Mouse (Mus musculus): ENCODE data around the gene Paqr5. TPM values are rescaled to one million over a fixed set of nuclear protein-coding genes. Genes with fewer than 3 reads are reported as not detected.

The Paqr5 gene
- 0.48 and 1.0 TPM in 2 replicates for polyA plus RNA-seq (2016; fragmentation: Nextera tagmentation; extraction: Ambion mirVana)

GRCm38 (mm10) chr9:62026600-62026999, at the start of gene Paqr5:
Paqr5 (minus strand) TSS chr9:62026856.
- Histone ChIP-seq H3K4me1 (peaks cover 8% of the 10 kb centered on the region), H3K27me3 (peaks cover 67% of the 10 kb centered on the region), H3K9me3 (no peaks in the 10 kb centered on the region), H3K4me2 (replicated peaks) (peak within 1 kb of the TSS; percentile 67), H3K9ac (replicated peaks) (peak within 1 kb of the TSS; percentile 31; the same call in 1 of the 2 replicates), H3K4me3 (peak within 1 kb of the TSS; percentile 38), H3K36me3 (no peaks in the 10 kb centered on the region), H3K27ac (replicated peaks) (no peak within 1 kb of the TSS)
- WGBS: under 1% methylated on average over 32 of the region's 32 CpGs
- no peak; the same call in 1 of the 2 replicates for ATAC-seq (ENCODE audit: low FRiP score, low read depth)

GRCm38 (mm10) chr9:62062234-62062633, 35.6 kb upstream of the Paqr5 start:
- Histone ChIP-seq H3K9ac (replicated peaks) (no peak overlapping the region), H3K9me3 (no peaks in the 10 kb centered on the region), H3K36me3 (peaks cover 4% of the 10 kb centered on the region; the same call in 1 of the 2 replicates), H3K4me1 (no peaks in the 10 kb centered on the region), H3K27me3 (no peaks in the 10 kb centered on the region), H3K4me2 (replicated peaks) (no peak overlapping the region), H3K27ac (replicated peaks) (no peak overlapping the region), H3K4me3 (no peak overlapping the region)
- ATAC-seq (ENCODE audit: low FRiP score, low read depth): no peak
- WGBS: 93% methylated on average over 3 of the region's 3 CpGs

- WGBS: 96% methylated on average over 2 of the region's 2 CpGs
Observed at GRCm38 (mm10) chr9:62060431-62060830, 33.8 kb upstream of the Paqr5 start.

GRCm38 (mm10) chr9:62059941-62060340, 33.3 kb upstream of the Paqr5 start:
- Histone ChIP-seq H3K4me2 (replicated peaks) (no peak overlapping the region), H3K4me3 (no peak overlapping the region), H3K36me3 (peaks cover 4% of the 10 kb centered on the region; the same call in 1 of the 2 replicates), H3K4me1 (no peaks in the 10 kb centered on the region), H3K9me3 (no peaks in the 10 kb centered on the region), H3K27me3 (no peaks in the 10 kb centered on the region), H3K27ac (replicated peaks) (no peak overlapping the region), H3K9ac (replicated peaks) (no peak overlapping the region)
- 95% methylated on average over 11 of the region's 11 CpGs for WGBS
- no peak for ATAC-seq (ENCODE audit: low FRiP score, low read depth)

More at GRCm38 (mm10) chr9:62060431-62060830, 33.8 kb upstream of the Paqr5 start:
- ATAC-seq (ENCODE audit: low FRiP score, low read depth): no peak
- peaks cover 4% of the 10 kb centered on the region; the same call in 1 of the 2 replicates for H3K36me3 ChIP-seq
- H3K4me3 ChIP-seq: no peak overlapping the region
- H3K9ac ChIP-seq (replicated peaks): no peak overlapping the region
- H3K27ac ChIP-seq (replicated peaks): no peak overlapping the region
- no peaks in the 10 kb centered on the region for H3K27me3 ChIP-seq
- no peak overlapping the region for H3K4me2 ChIP-seq (replicated peaks)
- no peaks in the 10 kb centered on the region for H3K9me3 ChIP-seq
- H3K4me1 ChIP-seq: no peaks in the 10 kb centered on the region

- H3K4me1 ChIP-seq: no peaks in the 10 kb centered on the region
- H3K4me3 ChIP-seq: no peak overlapping the region
- H3K9me3 ChIP-seq: no peaks in the 10 kb centered on the region
- H3K27me3 ChIP-seq: no peaks in the 10 kb centered on the region
- H3K9ac ChIP-seq (replicated peaks): no peak overlapping the region
- no peak overlapping the region for H3K4me2 ChIP-seq (replicated peaks)
- H3K27ac ChIP-seq (replicated peaks): no peak overlapping the region
- no peak for ATAC-seq (ENCODE audit: low FRiP score, low read depth)
- 82% methylated on average over 7 of the region's 7 CpGs for WGBS
- peaks cover 4% of the 10 kb centered on the region; the same call in 1 of the 2 replicates for H3K36me3 ChIP-seq
Observed at GRCm38 (mm10) chr9:62057881-62058506, 31.3 kb upstream of the Paqr5 start.

- Histone ChIP-seq H3K4me1 (no peaks in the 10 kb centered on the region), H3K4me2 (replicated peaks) (no peak overlapping the region), H3K9ac (replicated peaks) (no peak overlapping the region), H3K27ac (replicated peaks) (no peak overlapping the region), H3K36me3 (peaks cover 4% of the 10 kb centered on the region; the same call in 1 of the 2 replicates), H3K9me3 (no peaks in the 10 kb centered on the region), H3K27me3 (no peaks in the 10 kb centered on the region), H3K4me3 (no peak overlapping the region)
- no peak for ATAC-seq (ENCODE audit: low FRiP score, low read depth)
- WGBS: 89% methylated on average over 2 of the region's 2 CpGs
Observed at GRCm38 (mm10) chr9:62056206-62056605, 29.6 kb upstream of the Paqr5 start.

- no peak overlapping the region for H3K9ac ChIP-seq (replicated peaks)
- no peaks in the 10 kb centered on the region for H3K9me3 ChIP-seq
- peaks cover 3% of the 10 kb centered on the region; the same call in 1 of the 2 replicates for H3K4me1 ChIP-seq
- 49% methylated on average over 4 of the region's 4 CpGs for WGBS
- no peak overlapping the region for H3K27ac ChIP-seq (replicated peaks)
- no peaks in the 10 kb centered on the region for H3K36me3 ChIP-seq
- ATAC-seq (ENCODE audit: low FRiP score, low read depth): no peak
- no peak overlapping the region for H3K4me3 ChIP-seq
- H3K4me2 ChIP-seq (replicated peaks): no peak overlapping the region
- no peaks in the 10 kb centered on the region for H3K27me3 ChIP-seq
Observed at GRCm38 (mm10) chr9:62050801-62051200, 24.1 kb upstream of the Paqr5 start.

- Histone ChIP-seq H3K36me3 (no peaks in the 10 kb centered on the region), H3K4me2 (replicated peaks) (no peak overlapping the region), H3K9me3 (no peaks in the 10 kb centered on the region), H3K4me3 (no peak overlapping the region), H3K9ac (replicated peaks) (no peak overlapping the region), H3K27ac (replicated peaks) (no peak overlapping the region), H3K27me3 (no peaks in the 10 kb centered on the region), H3K4me1 (peaks cover 3% of the 10 kb centered on the region; the same call in 1 of the 2 replicates)
- ATAC-seq (ENCODE audit: low FRiP score, low read depth): no peak
- WGBS: 67% methylated on average over 8 of the region's 8 CpGs
Observed at GRCm38 (mm10) chr9:62049166-62049565, 22.5 kb upstream of the Paqr5 start.

- Histone ChIP-seq H3K9ac (replicated peaks) (no peak overlapping the region), H3K9me3 (no peaks in the 10 kb centered on the region), H3K4me3 (no peak overlapping the region), H3K27me3 (0 out of 2 replicates have a peak, but pooled peaks cover 8% of the 10 kb centered on the region), H3K4me2 (replicated peaks) (no peak overlapping the region), H3K27ac (replicated peaks) (no peak overlapping the region), H3K4me1 (peaks cover 5% of the 10 kb centered on the region; the same call in 1 of the 2 replicates), H3K36me3 (no peaks in the 10 kb centered on the region)
- 91% methylated on average over 3 of the region's 3 CpGs for WGBS
- ATAC-seq (ENCODE audit: low FRiP score, low read depth): no peak
Observed at GRCm38 (mm10) chr9:62042167-62042566, 15.5 kb upstream of the Paqr5 start.

GRCm38 (mm10) chr9:62040008-62040608, 13.5 kb upstream of the Paqr5 start:
- Histone ChIP-seq H3K4me2 (replicated peaks) (peak overlapping the region; percentile 43), H3K27ac (replicated peaks) (no peak overlapping the region), H3K27me3 (0 out of 2 replicates have a peak, but pooled peaks cover 8% of the 10 kb centered on the region), H3K4me1 (peaks cover 8% of the 10 kb centered on the region), H3K9me3 (no peaks in the 10 kb centered on the region), H3K36me3 (no peaks in the 10 kb centered on the region), H3K9ac (replicated peaks) (no peak overlapping the region), H3K4me3 (no peak overlapping the region)
- no peak for ATAC-seq (ENCODE audit: low FRiP score, low read depth)
- WGBS: 4% methylated on average over 19 of the region's 20 CpGs

GRCm38 (mm10) chr9:62035806-62036205, 9.2 kb upstream of the Paqr5 start:
- no peak overlapping the region for H3K9ac ChIP-seq (replicated peaks)
- no peaks in the 10 kb centered on the region for H3K36me3 ChIP-seq
- H3K4me1 ChIP-seq: peaks cover 8% of the 10 kb centered on the region
- ATAC-seq (ENCODE audit: low FRiP score, low read depth): no peak
- no peak overlapping the region for H3K27ac ChIP-seq (replicated peaks)
- no peaks in the 10 kb centered on the region for H3K9me3 ChIP-seq
- WGBS: 83% methylated on average over 1 of the region's 1 CpGs
- H3K27me3 ChIP-seq: 0 out of 2 replicates have a peak, but pooled peaks cover 8% of the 10 kb centered on the region
- no peak overlapping the region for H3K4me2 ChIP-seq (replicated peaks)
- no peak overlapping the region for H3K4me3 ChIP-seq

- Histone ChIP-seq H3K9ac (replicated peaks) (no peak overlapping the region), H3K4me2 (replicated peaks) (no peak overlapping the region), H3K27ac (replicated peaks) (no peak overlapping the region), H3K27me3 (peaks cover 21% of the 10 kb centered on the region), H3K4me1 (peaks cover 3% of the 10 kb centered on the region; the same call in 1 of the 2 replicates), H3K36me3 (no peaks in the 10 kb centered on the region), H3K4me3 (no peak overlapping the region), H3K9me3 (no peaks in the 10 kb centered on the region)
- ATAC-seq (ENCODE audit: low FRiP score, low read depth): no peak
- 86% methylated on average over 3 of the region's 3 CpGs for WGBS
Observed at GRCm38 (mm10) chr9:62032206-62032605, 5.5 kb upstream of the Paqr5 start.

All from midbrain, embryonic 12.5 days (tissue).